Mouse (Mus musculus): ENCODE results near the gene Olfr584.

GRCm38 (mm10) chr7:103125538-103125937 is 43.9 kb downstream of the Olfr584 start, which contains the start of gene Olfr586:
- TF ChIP-seq CTCF (IDR thresholded peaks at IDR 0.05; ENCODE audit: borderline replicate concordance, insufficient read depth, low read depth, low read length) (no peak), POLR2A (IDR thresholded peaks at IDR 0.05; ENCODE audit: borderline replicate concordance, insufficient read depth, low read length) (no peak)
